9 mouse cellular contexts compared by ENCODE assay signal in the genomic region with DNA sequence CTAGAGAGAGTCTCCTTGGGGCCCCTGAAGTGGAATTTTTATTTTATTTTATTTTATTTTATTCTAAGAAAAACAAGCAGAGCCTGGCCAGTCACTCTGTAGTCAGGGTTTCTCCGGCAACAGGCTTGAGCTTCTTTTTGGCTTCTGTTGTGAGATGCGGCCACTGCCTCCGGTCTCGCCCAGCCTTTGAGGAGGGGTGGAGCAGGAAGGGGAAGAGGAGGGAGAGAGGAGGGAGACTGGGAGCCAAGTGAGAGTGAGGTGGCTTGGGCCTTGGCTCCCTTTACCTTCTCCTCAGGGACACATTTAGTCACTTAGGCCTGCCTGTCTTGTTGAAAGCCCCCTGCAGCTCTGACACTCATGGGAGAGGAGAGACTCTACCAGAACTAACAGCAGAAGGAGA.
A peak's percentile ranks its signal among the peaks of the same experiment; 100 is the strongest.
DNase-seq lines count a peak whose midpoint lies in the region; ATAC-seq lines count a peak whose summit lies in the region.
"Had no signal": no experiment of that assay in that cellular context is flagged by ENCODE, and none has a peak within 500 bp of the region (broad histone marks: within the 10 kb centered on the region; RNA-seq: fewer than 3 reads in every experiment).

No protein-coding gene starts in this region.

- H3K27ac ChIP-seq in heart, embryonic 12.5 days (ENCODE audit: poor library complexity, severe bottlenecking): no peak overlapping the region
- no peak overlapping the region for H3K27ac ChIP-seq in heart, embryonic 14.5 days (replicated peaks in 1 of 2; ENCODE audit: control insufficient read depth in 1 of 2, insufficient read depth in 1 of 2, low read depth in 2 of 2, low read length in 2 of 2)

- WGBS in heart, embryonic 12.5 days: 63% methylated on average over 4 of the region's 4 CpGs
- 63% methylated on average over 4 of the region's 4 CpGs for WGBS in heart, embryonic 14.5 days

- no peaks in the 10 kb centered on the region for H3K27me3 ChIP-seq in heart, embryonic 12.5 days (replicated peaks)
- H3K27me3 ChIP-seq in heart, embryonic 14.5 days (ENCODE audit: control insufficient read depth, insufficient read depth, low read length): no peaks in the 10 kb centered on the region
- H3K27me3 ChIP-seq: Patski had no signal

- no peak overlapping the region; the same call in 1 of the 2 replicates for H3K9ac ChIP-seq in heart, embryonic 12.5 days
- no peak overlapping the region for H3K9ac ChIP-seq in heart, embryonic 14.5 days (ENCODE audit: low read length)

- no peaks in the 10 kb centered on the region for H3K9me3 ChIP-seq in heart, embryonic 12.5 days (replicated peaks)
- H3K9me3 ChIP-seq in heart, embryonic 14.5 days (ENCODE audit: control insufficient read depth, low read length): no peaks in the 10 kb centered on the region

- H3K4me2 ChIP-seq in heart, embryonic 12.5 days: no peak overlapping the region
- peak overlapping the region; percentile 79 for H3K4me2 ChIP-seq in heart, embryonic 14.5 days (ENCODE audit: low read length)

- DNase-seq in heart, adult 18-20 months: peak; percentile 63 to 83
- DNase-seq in brain, adult 2 months (ENCODE audit: low read depth, low spot score): peak; percentile 60
- DNase-seq in lung, postnatal 25 days (ENCODE audit: low spot score): peak; percentile 20
- no peak for DNase-seq in frontal cortex, postnatal 25 days (ENCODE audit: low spot score in 2 of 2)
- DNase-seq in natural killer cell, adult 2 months (ENCODE audit: low spot score in 2 of 2): no peak
- DNase-seq in testis, postnatal 10 days (ENCODE audit: low spot score): no peak

- H3K4me3 ChIP-seq in heart, embryonic 12.5 days: no peak overlapping the region
- H3K4me3 ChIP-seq in heart, embryonic 14.5 days (ENCODE audit: control insufficient read depth in 1 of 2, insufficient read depth in 1 of 2, low read depth in 1 of 2, low read length in 2 of 2): no peak overlapping the region

- no peaks in the 10 kb centered on the region for H3K36me3 ChIP-seq in heart, embryonic 12.5 days
- no peaks in the 10 kb centered on the region for H3K36me3 ChIP-seq in heart, embryonic 14.5 days (ENCODE audit: control insufficient read depth, insufficient read depth, low read length)

- peaks cover 23% of the 10 kb centered on the region for H3K4me1 ChIP-seq in heart, embryonic 12.5 days (replicated peaks)
- H3K4me1 ChIP-seq in heart, embryonic 14.5 days (ENCODE audit: control insufficient read depth in 2 of 2, insufficient read depth in 2 of 2, low read length in 2 of 2): peaks cover 2 to 24% of the 10 kb centered on the region in 2 experiments; a peak in 2 of 4 replicates

- no peak for ATAC-seq in heart, embryonic 12.5 days (ENCODE audit: insufficient number of reproducible peaks, low FRiP score)
- no peak for ATAC-seq in heart, embryonic 14.5 days (ENCODE audit: insufficient number of reproducible peaks, insufficient read depth, low FRiP score, low read depth)
- ATAC-seq: Patski had no signal

Comparison
In these comparisons a context has a peak if more than half of its experiments do, and no peak if none do; other contexts are left out.
1. DNase-seq: peak in heart, adult 18-20 months (2 of 2), brain, adult 2 months (single experiment) and lung, postnatal 25 days (single experiment); none in frontal cortex, postnatal 25 days (0 of 2), natural killer cell, adult 2 months (0 of 2) and testis, postnatal 10 days (single experiment).